Mouse (Mus musculus) lung, embryonic 15.5 days (tissue): ENCODE measurements around the gene Olfr154. TPM values are rescaled to one million over a fixed set of nuclear protein-coding genes. Genes with fewer than 3 reads are reported as not detected.
"Not testable (repeated sequence)": the region's sequence is repeated elsewhere in the genome, so short reads cannot be mapped to it uniquely, and the experiment has no call there.

Experiments used
- ATAC-seq: fragments of 200-750 bp; cut with Nextera tagmentation; 2 replicates; pipeline ENCODE4 v1.8.0; 2017; ENCODE audit warnings: moderate number of reproducible peaks, borderline replicate concordance; ENCODE audit not compliant: low FRiP score, low TSS enrichment; ENCODE audit errors: extremely low read depth
- H3K27ac ChIP-seq: fragments of 300-500 bp; sonication (generic); 2 replicates; pipeline ENCODE4 v1.5.1; 2015; ENCODE audit warnings: moderate library complexity, mild to moderate bottlenecking, inconsistent platforms
- H3K27me3 ChIP-seq: fragments of 300-500 bp; sonication (generic); 2 replicates; pipeline ENCODE4 v1.6.1; 2015; ENCODE audit warnings: inconsistent platforms
- H3K36me3 ChIP-seq: fragments of 300-500 bp; sonication (generic); 2 replicates; pipeline ENCODE4 v1.6.1; 2015; ENCODE audit warnings: inconsistent platforms
- H3K4me1 ChIP-seq: fragments of 300-500 bp; sonication (generic); 2 replicates; pipeline ENCODE4 v1.6.1; 2015; ENCODE audit warnings: inconsistent platforms
- H3K4me2 ChIP-seq: fragments of 300-500 bp; sonication (generic); 2 replicates; pipeline ENCODE4 v1.6.1; 2015; ENCODE audit warnings: inconsistent platforms, mild to moderate bottlenecking, moderate library complexity
- H3K4me3 ChIP-seq: fragments of 300-500 bp; sonication (generic); 2 replicates; pipeline ENCODE4 v1.5.1; 2015; ENCODE audit warnings: mild to moderate bottlenecking, inconsistent platforms
- H3K9ac ChIP-seq: fragments of 300-500 bp; sonication (generic); 2 replicates; pipeline ENCODE4 v1.6.1; 2015; ENCODE audit warnings: inconsistent platforms
- H3K9me3 ChIP-seq: fragments of 300-500 bp; sonication (generic); 2 replicates; pipeline ENCODE4 v1.6.1; 2016; ENCODE audit warnings: inconsistent platforms
- WGBS: fragments of 180-500 bp; shearing (Covaris S2); methylation state at CpG from one replicate; pipeline ENCODE4 v1.1.7; 2015; 5-methylcytosine and 5-hydroxymethylcytosine counted together
- polyA plus RNA-seq: library from polyadenylated mRNA; unstranded; fragments of >200 nt; fragmentation: Nextera tagmentation; extraction: Ambion mirVana; gene quantifications from 2 replicates; pipeline ENCODE4 v1.2.1, GENCODE M21; 2015

The Olfr154 gene
- polyA plus RNA-seq, result not detected in 2 replicates

- not testable (repeated sequence) for H3K4me3 ChIP-seq, H3K4me2 ChIP-seq, H3K9me3 ChIP-seq, H3K27me3 ChIP-seq, H3K27ac ChIP-seq, ATAC-seq, H3K4me1 ChIP-seq, H3K9ac ChIP-seq, H3K36me3 ChIP-seq
These were observed at the start of gene Olfr154 for GRCm38 (mm10) chr2:85664355-85664754. TSS of gene Olfr154 (minus strand) at chr2:85664455.

GRCm38 (mm10) chr2:85711159-85711558 lies 46.9 kb upstream of the Olfr154 start:
- H3K4me1 ChIP-seq, result no peaks in the 10 kb centered on the region
- H3K27me3 ChIP-seq, result no peaks in the 10 kb centered on the region
- H3K4me2 ChIP-seq, result no peak overlapping the region
- WGBS, result 20% methylated on average over 1 of the region's 1 CpGs
- no peak for ATAC-seq
- no peaks in the 10 kb centered on the region for H3K9me3 ChIP-seq
- no peaks in the 10 kb centered on the region for H3K36me3 ChIP-seq
- no peak overlapping the region for H3K4me3 ChIP-seq
- H3K9ac ChIP-seq, result no peak overlapping the region
- no peak overlapping the region for H3K27ac ChIP-seq

DNA sequence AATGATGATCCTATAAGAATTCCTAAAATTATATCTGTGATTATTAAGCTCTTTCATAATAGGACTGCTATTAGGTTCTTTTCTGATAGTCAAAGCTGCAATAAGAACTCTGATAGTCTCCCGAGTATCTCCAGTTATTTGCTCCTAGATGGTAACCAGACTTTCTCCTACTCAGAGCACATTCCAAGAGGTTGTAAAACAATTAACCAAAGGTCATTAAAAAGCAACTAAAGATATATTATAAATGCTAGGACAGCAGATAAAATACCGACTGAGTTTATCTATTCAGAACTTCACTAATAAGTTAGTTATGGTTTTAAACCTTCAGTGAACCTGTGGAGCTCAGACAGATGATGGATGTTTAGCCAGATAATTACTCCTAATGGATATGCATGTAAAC lies 46.4 kb upstream of the Olfr154 start:
- H3K4me1 ChIP-seq, H3K36me3 ChIP-seq, H3K4me2 ChIP-seq, H3K27me3 ChIP-seq, H3K27ac ChIP-seq, H3K4me3 ChIP-seq, H3K9me3 ChIP-seq, H3K9ac ChIP-seq, ATAC-seq: not testable (repeated sequence)
- 46% methylated on average over 2 of the region's 2 CpGs for WGBS

GRCm38 (mm10) chr2:85689131-85689530 lies 24.9 kb upstream of the Olfr154 start, which contains the start of gene Olfr1008:
TSS of gene Olfr1008 (plus strand) at chr2:85689431.
- no peak within 1 kb of the TSS for H3K4me2 ChIP-seq
- no peaks in the 10 kb centered on the region for H3K27me3 ChIP-seq
- H3K9me3 ChIP-seq, result no peaks in the 10 kb centered on the region
- no peaks in the 10 kb centered on the region for H3K4me1 ChIP-seq
- H3K36me3 ChIP-seq, result no peaks in the 10 kb centered on the region
- H3K4me3 ChIP-seq, result no peak within 1 kb of the TSS
- H3K9ac ChIP-seq, result no peak within 1 kb of the TSS
- no peak for ATAC-seq
- no peak within 1 kb of the TSS for H3K27ac ChIP-seq

- Histone ChIP-seq H3K36me3 (no peaks in the 10 kb centered on the region), H3K9ac (no peak within 1 kb of the TSS), H3K4me3 (no peak within 1 kb of the TSS), H3K27ac (no peak within 1 kb of the TSS), H3K4me1 (no peaks in the 10 kb centered on the region), H3K9me3 (no peaks in the 10 kb centered on the region), H3K27me3 (no peaks in the 10 kb centered on the region), H3K4me2 (no peak within 1 kb of the TSS)
- ATAC-seq, result no peak
These were observed 14.4 kb upstream of the Olfr154 start, which contains the start of gene Olfr1006 for GRCm38 (mm10) chr2:85678667-85679066. TSS of gene Olfr1006 (minus strand) at chr2:85678767.

GRCm38 (mm10) chr2:85650604-85651003 lies 13.7 kb downstream of the Olfr154 start, which contains the start of gene Olfr1002:
TSS of gene Olfr1002 (minus strand) at chr2:85650704.
- Histone ChIP-seq H3K4me3 (no peak within 1 kb of the TSS), H3K9me3 (no peaks in the 10 kb centered on the region), H3K27ac (no peak within 1 kb of the TSS), H3K4me1 (no peaks in the 10 kb centered on the region), H3K27me3 (no peaks in the 10 kb centered on the region), H3K9ac (no peak within 1 kb of the TSS), H3K36me3 (no peaks in the 10 kb centered on the region), H3K4me2 (no peak within 1 kb of the TSS)
- no peak for ATAC-seq
- WGBS, result 85% methylated on average over 1 of the region's 1 CpGs

Other genes starting within 250 kb of the Olfr154 start
- gene Olfr993, start 249.6 kb downstream of the Olfr154 start, polyA plus RNA-seq, result not detected in 2 replicates
- gene Olfr994, start 228.0 kb downstream of the Olfr154 start, polyA plus RNA-seq, result not detected in 2 replicates
- gene Olfr995, start 220.8 kb downstream of the Olfr154 start, polyA plus RNA-seq, result not detected in 2 replicates
- 0.34 and 0.50 TPM in 2 replicates for gene 4833423E24Rik, start 145.4 kb downstream of the Olfr154 start, polyA plus RNA-seq
- gene Olfr996, start 85.2 kb downstream of the Olfr154 start, polyA plus RNA-seq, result not detected in 2 replicates
- gene Olfr998, start 75.5 kb downstream of the Olfr154 start, polyA plus RNA-seq, result not detected in 2 replicates
- not detected in 2 replicates for gene Olfr1000, start 52.6 kb downstream of the Olfr154 start, polyA plus RNA-seq
- gene Olfr1002, start 13.8 kb downstream of the Olfr154 start, polyA plus RNA-seq, result not detected in 2 replicates
- not detected in 2 replicates for gene Olfr1006, start 14.3 kb upstream of the Olfr154 start, polyA plus RNA-seq
- not detected in 2 replicates for gene Olfr1008, start 25.0 kb upstream of the Olfr154 start, polyA plus RNA-seq
- not detected in 2 replicates for gene Olfr1009, start 51.0 kb upstream of the Olfr154 start, polyA plus RNA-seq
- not detected in 2 replicates for gene Olfr1012, start 98.3 kb upstream of the Olfr154 start, polyA plus RNA-seq
- gene Olfr1013, start 102.6 kb upstream of the Olfr154 start, polyA plus RNA-seq, result not detected in 2 replicates
- not detected in 2 replicates for gene Olfr1014, start 108.3 kb upstream of the Olfr154 start, polyA plus RNA-seq
- not detected in 2 replicates for gene Olfr1015, start 117.6 kb upstream of the Olfr154 start, polyA plus RNA-seq
- not detected in 2 replicates for gene Olfr1016, start 138.1 kb upstream of the Olfr154 start, polyA plus RNA-seq
- not detected in 2 replicates for gene Olfr1018, start 154.0 kb upstream of the Olfr154 start, polyA plus RNA-seq
- gene Olfr1019, start 181.0 kb upstream of the Olfr154 start, polyA plus RNA-seq, result not detected in 2 replicates
- gene Olfr1020, start 182.6 kb upstream of the Olfr154 start, polyA plus RNA-seq, result not detected in 2 replicates
- not detected in 2 replicates for gene Olfr1022, start 204.1 kb upstream of the Olfr154 start, polyA plus RNA-seq
- not detected in 2 replicates for gene Olfr1023, start 221.2 kb upstream of the Olfr154 start, polyA plus RNA-seq
- not detected in 2 replicates for gene Olfr1024, start 240.6 kb upstream of the Olfr154 start, polyA plus RNA-seq